Mouse (Mus musculus): ENCODE data around the gene Steap3.

- TF ChIP-seq CTCF (IDR thresholded peaks at IDR 0.05; ENCODE audit: low read depth, low read length) (no peak), POLR2A (IDR thresholded peaks at IDR 0.05; ENCODE audit: extremely low read depth, insufficient read depth, low read length) (no peak)
Observed at GRCm38 (mm10) chr1:120195947-120196346, 76.6 kb downstream of the Steap3 start.

All from liver, adult 2 months (tissue).